Mouse (Mus musculus) kidney, postnatal 10 days (tissue): Measurements from ENCODE around the gene Lypd6b.

Experiments used
- DNase-seq: peaks from one replicate; pipeline ENCODE4 v3.0.0; 2021; ENCODE audit warnings: mixed read lengths

Lypd6b gene

GRCm38 (mm10) chr2:49787376-49788050 is at the start of gene Lypd6b:
Lypd6b (plus strand) TSS chr2:49787688.
- DNase-seq: peak; percentile 56

- DNase-seq: no peak
These were observed 48.4 kb upstream of the Lypd6b start for GRCm38 (mm10) chr2:49739046-49739445.

- DNase-seq: no peak
These were observed 46.5 kb upstream of the Lypd6b start for GRCm38 (mm10) chr2:49741026-49741425.

GRCm38 (mm10) chr2:49741895-49742734 is 45.4 kb upstream of the Lypd6b start:
- DNase-seq: no peak

GRCm38 (mm10) chr2:49742919-49743318 is 44.6 kb upstream of the Lypd6b start:
- DNase-seq: no peak

GRCm38 (mm10) chr2:49743775-49744174 is 43.7 kb upstream of the Lypd6b start:
- DNase-seq: no peak

GRCm38 (mm10) chr2:49744251-49745093 is 43.0 kb upstream of the Lypd6b start:
- no peak for DNase-seq

GRCm38 (mm10) chr2:49745094-49745781 is 42.2 kb upstream of the Lypd6b start:
- DNase-seq: no peak

- no peak for DNase-seq
These were observed 40.5 kb upstream of the Lypd6b start for GRCm38 (mm10) chr2:49746947-49747346.

GRCm38 (mm10) chr2:49747670-49748069 is 39.8 kb upstream of the Lypd6b start:
- no peak for DNase-seq

- DNase-seq: no peak
These were observed 38.7 kb upstream of the Lypd6b start for GRCm38 (mm10) chr2:49748628-49749342.

- DNase-seq: no peak
These were observed 37.5 kb upstream of the Lypd6b start for GRCm38 (mm10) chr2:49749730-49750576.

- no peak for DNase-seq
These were observed 35.8 kb upstream of the Lypd6b start for GRCm38 (mm10) chr2:49751544-49752210.

GRCm38 (mm10) chr2:49752211-49752607 is 35.3 kb upstream of the Lypd6b start:
- DNase-seq: no peak

GRCm38 (mm10) chr2:49753062-49753461 is 34.4 kb upstream of the Lypd6b start:
- DNase-seq: no peak

GRCm38 (mm10) chr2:49755054-49755453 is 32.4 kb upstream of the Lypd6b start:
- DNase-seq: no peak

GRCm38 (mm10) chr2:49757616-49758015 is 29.9 kb upstream of the Lypd6b start:
- no peak for DNase-seq

- DNase-seq: peak; percentile 62
These were observed 23.0 kb upstream of the Lypd6b start for GRCm38 (mm10) chr2:49764331-49764946.

GRCm38 (mm10) chr2:49768916-49769315 is 18.6 kb upstream of the Lypd6b start:
- DNase-seq: peak; percentile 30

- no peak for DNase-seq
These were observed 17.0 kb upstream of the Lypd6b start for GRCm38 (mm10) chr2:49770440-49770839.
